Mouse (Mus musculus) midbrain, embryonic 11.5 days (tissue): ENCODE results near the gene Ipmk. TPM values are rescaled to one million over a fixed set of nuclear protein-coding genes. Genes with fewer than 3 reads are reported as not detected.
"Not testable (repeated sequence)": the region's sequence is repeated elsewhere in the genome, so short reads cannot be mapped to it uniquely, and the experiment has no call there.

Source experiments
- ATAC-seq: fragments of 200-750 bp; cut with Nextera tagmentation; 2 replicates; pipeline ENCODE4 v1.8.0; 2017; ENCODE audit warnings: moderate TSS enrichment, moderate library complexity; ENCODE audit not compliant: low FRiP score
- DNase-seq: peaks from one replicate; pipeline ENCODE4 v3.0.0; 2015; ENCODE audit warnings: low spot score; ENCODE audit errors: missing footprints
- H3K27ac ChIP-seq: fragments of 300-500 bp; sonication (generic); 2 replicates; pipeline ENCODE4 v1.5.1; 2014; ENCODE audit warnings: low read depth, low read length
- H3K27me3 ChIP-seq: fragments of 300-500 bp; sonication (generic); 2 replicates; pipeline ENCODE4 v1.6.1; 2014; ENCODE audit warnings: mild to moderate bottlenecking, low read length, moderate library complexity, mixed read lengths; ENCODE audit not compliant: control insufficient read depth, insufficient read depth
- H3K36me3 ChIP-seq: fragments of 300-500 bp; sonication (generic); 2 replicates; pipeline ENCODE4 v1.6.1; 2014; ENCODE audit warnings: mild to moderate bottlenecking, low read length, moderate library complexity, mixed read lengths; ENCODE audit not compliant: control insufficient read depth, insufficient read depth
- H3K4me1 ChIP-seq: fragments of 300-500 bp; sonication (generic); 2 replicates; pipeline ENCODE4 v1.6.1; 2014; ENCODE audit warnings: low read length; ENCODE audit not compliant: control insufficient read depth, insufficient read depth
- H3K4me2 ChIP-seq: fragments of 300-500 bp; sonication (generic); 2 replicates; pipeline ENCODE4 v1.6.1; 2014; ENCODE audit warnings: mild to moderate bottlenecking, moderate library complexity
- H3K4me3 ChIP-seq: fragments of 300-500 bp; sonication (generic); 2 replicates; pipeline ENCODE4 v1.5.1; 2014; ENCODE audit warnings: low read depth, low read length
- H3K9ac ChIP-seq: fragments of 300-500 bp; sonication (generic); 2 replicates; pipeline ENCODE4 v1.6.1; 2014; ENCODE audit warnings: low read length
- H3K9me3 ChIP-seq: fragments of 300-500 bp; sonication (generic); 2 replicates; pipeline ENCODE4 v1.6.1; 2016; ENCODE audit warnings: low read length; ENCODE audit not compliant: control insufficient read depth
- WGBS: fragments of 180-500 bp; shearing (Covaris S2); extraction: QIAGEN DNeasy Blood & Tissue Kit; methylation state at CpG from one replicate; pipeline ENCODE4 v1.1.7; 2014; 5-methylcytosine and 5-hydroxymethylcytosine counted together
- polyA plus RNA-seq: library from polyadenylated mRNA; unstranded; fragments of >200 nt; fragmentation: Nextera tagmentation; extraction: Ambion mirVana; gene quantifications from 2 replicates; pipeline ENCODE4 v1.2.1, GENCODE M21; 2014

Ipmk gene
- polyA plus RNA-seq, 1 experiment from 2014 or later: 24.8 TPM

GRCm38 (mm10) chr10:71455355-71455754 is 107.8 kb downstream of the Ipmk start:
- Histone ChIP-seq H3K4me3 (no peak overlapping the region), H3K9me3 (no peaks in the 10 kb centered on the region), H3K27me3 (no peaks in the 10 kb centered on the region), H3K27ac (no peak overlapping the region), H3K9ac (no peak overlapping the region), H3K4me1 (no peaks in the 10 kb centered on the region), H3K4me2 (no peak overlapping the region), H3K36me3 (no peaks in the 10 kb centered on the region)
- no peak for DNase-seq
- no peak for ATAC-seq
- 78% methylated on average over 3 of the region's 3 CpGs for WGBS

- ATAC-seq, H3K4me1 ChIP-seq, H3K27me3 ChIP-seq, H3K4me3 ChIP-seq, DNase-seq, H3K27ac ChIP-seq, H3K9me3 ChIP-seq, H3K4me2 ChIP-seq, H3K9ac ChIP-seq, H3K36me3 ChIP-seq: not testable (repeated sequence)
- WGBS: 92% methylated on average over 13 of the region's 13 CpGs
Measured at GRCm38 (mm10) chr10:71462371-71462770, 114.8 kb downstream of the Ipmk start.

- ATAC-seq (no peak), DNase-seq (no peak)
- no peaks in the 10 kb centered on the region for H3K4me1 ChIP-seq
- H3K9ac ChIP-seq: no peak overlapping the region
- no peaks in the 10 kb centered on the region for H3K36me3 ChIP-seq
- WGBS: 92% methylated on average over 6 of the region's 6 CpGs
- no peak overlapping the region for H3K4me3 ChIP-seq
- no peaks in the 10 kb centered on the region for H3K27me3 ChIP-seq
- H3K4me2 ChIP-seq: no peak overlapping the region
- no peaks in the 10 kb centered on the region for H3K9me3 ChIP-seq
- no peak overlapping the region for H3K27ac ChIP-seq
Measured at GRCm38 (mm10) chr10:71464417-71464816, 116.9 kb downstream of the Ipmk start.

GRCm38 (mm10) chr10:71468315-71468714 is 120.8 kb downstream of the Ipmk start:
- no peak overlapping the region for H3K4me3 ChIP-seq
- no peaks in the 10 kb centered on the region for H3K4me1 ChIP-seq
- DNase-seq (no peak), ATAC-seq (no peak)
- WGBS: 88% methylated on average over 3 of the region's 3 CpGs
- no peak overlapping the region for H3K27ac ChIP-seq
- no peak overlapping the region for H3K4me2 ChIP-seq
- H3K27me3 ChIP-seq: no peaks in the 10 kb centered on the region
- H3K36me3 ChIP-seq: no peaks in the 10 kb centered on the region
- no peak overlapping the region for H3K9ac ChIP-seq
- H3K9me3 ChIP-seq: no peaks in the 10 kb centered on the region

GRCm38 (mm10) chr10:71469751-71470150 is 122.2 kb downstream of the Ipmk start:
- DNase-seq: no peak
- ATAC-seq: no peak
- 88% methylated on average over 13 of the region's 13 CpGs for WGBS

GRCm38 (mm10) chr10:71472033-71472432 is 124.5 kb downstream of the Ipmk start:
- Histone ChIP-seq H3K27me3 (no peaks in the 10 kb centered on the region), H3K9me3 (no peaks in the 10 kb centered on the region), H3K4me3 (no peak overlapping the region), H3K4me1 (no peaks in the 10 kb centered on the region), H3K4me2 (no peak overlapping the region), H3K27ac (no peak overlapping the region), H3K9ac (no peak overlapping the region), H3K36me3 (no peaks in the 10 kb centered on the region)
- WGBS: 87% methylated on average over 6 of the region's 6 CpGs
- DNase-seq (no peak), ATAC-seq (no peak)

More at GRCm38 (mm10) chr10:71469751-71470150, 122.2 kb downstream of the Ipmk start:
- H3K4me2 ChIP-seq: no peak overlapping the region
- no peaks in the 10 kb centered on the region for H3K4me1 ChIP-seq
- H3K9ac ChIP-seq: no peak overlapping the region
- H3K27ac ChIP-seq: no peak overlapping the region
- H3K36me3 ChIP-seq: no peaks in the 10 kb centered on the region
- no peaks in the 10 kb centered on the region for H3K9me3 ChIP-seq
- H3K4me3 ChIP-seq: no peak overlapping the region
- no peaks in the 10 kb centered on the region for H3K27me3 ChIP-seq

GRCm38 (mm10) chr10:71473590-71473989 is 126.0 kb downstream of the Ipmk start:
- Histone ChIP-seq H3K36me3 (no peaks in the 10 kb centered on the region), H3K9me3 (no peaks in the 10 kb centered on the region), H3K4me3 (no peak overlapping the region), H3K4me2 (no peak overlapping the region), H3K27ac (no peak overlapping the region), H3K9ac (no peak overlapping the region), H3K27me3 (no peaks in the 10 kb centered on the region), H3K4me1 (no peaks in the 10 kb centered on the region)
- no peak for DNase-seq
- WGBS: 90% methylated on average over 13 of the region's 13 CpGs
- ATAC-seq: no peak

GRCm38 (mm10) chr10:71476471-71477080 is 129.0 kb downstream of the Ipmk start:
- Histone ChIP-seq H3K4me3 (no peak overlapping the region), H3K4me2 (no peak overlapping the region), H3K9me3 (no peaks in the 10 kb centered on the region), H3K27me3 (no peaks in the 10 kb centered on the region), H3K27ac (no peak overlapping the region), H3K9ac (no peak overlapping the region), H3K4me1 (no peaks in the 10 kb centered on the region), H3K36me3 (no peaks in the 10 kb centered on the region)
- ATAC-seq (no peak), DNase-seq (no peak)
- 66% methylated on average over 8 of the region's 8 CpGs for WGBS

- H3K4me2 ChIP-seq: no peak overlapping the region
- no peak overlapping the region for H3K27ac ChIP-seq
- H3K9ac ChIP-seq: no peak overlapping the region
- H3K4me3 ChIP-seq: no peak overlapping the region
- 65% methylated on average over 4 of the region's 4 CpGs for WGBS
- ATAC-seq (no peak), DNase-seq (no peak)
- H3K27me3 ChIP-seq: no peaks in the 10 kb centered on the region
- H3K9me3 ChIP-seq: no peaks in the 10 kb centered on the region
- no peaks in the 10 kb centered on the region for H3K36me3 ChIP-seq
- H3K4me1 ChIP-seq: no peaks in the 10 kb centered on the region
Measured at GRCm38 (mm10) chr10:71477147-71477546, 129.6 kb downstream of the Ipmk start.
